Mouse (Mus musculus) liver, adult 2 months (tissue): ENCODE measurements around the gene Cpn2. TPM values are rescaled to one million over a fixed set of nuclear protein-coding genes. Genes with fewer than 3 reads are reported as not detected.

Experiments used
- DNase-seq: peaks from one replicate; pipeline ENCODE4 v3.0.0-alpha.2; 2011; ENCODE audit warnings: low read depth, low spot score; ENCODE audit errors: extremely low read depth
- H3K27ac ChIP-seq: fragments of 200-500 bp; replicated peaks from 2 replicates; pipeline ENCODE4 v1.5.1; 2012; ENCODE audit warnings: low read depth, mild to moderate bottlenecking, control low read depth, inconsistent platforms, low read length; ENCODE audit not compliant: insufficient read depth
- H3K27me3 ChIP-seq: fragments of 200-500 bp; 2 replicates; pipeline ENCODE4 v1.6.1; 2012; ENCODE audit warnings: mild to moderate bottlenecking, moderate library complexity, low read length, inconsistent platforms; ENCODE audit not compliant: control insufficient read depth, insufficient read depth
- H3K36me3 ChIP-seq: fragments of 200-500 bp; 2 replicates; pipeline ENCODE4 v1.6.1; 2012; ENCODE audit warnings: low read length, inconsistent platforms; ENCODE audit not compliant: control insufficient read depth, insufficient read depth
- H3K4me1 ChIP-seq: fragments of 200-500 bp; 2 replicates; pipeline ENCODE4 v1.6.1; 2011; ENCODE audit warnings: low read length; ENCODE audit not compliant: control insufficient read depth, insufficient read depth
- H3K4me3 ChIP-seq: fragments of 200-500 bp; 2 replicates; pipeline ENCODE4 v1.5.1; 2011; ENCODE audit warnings: low read depth, mild to moderate bottlenecking, control low read depth, low read length, moderate library complexity; ENCODE audit not compliant: insufficient read depth
- H3K79me2 ChIP-seq: fragments of 200-500 bp; 2 replicates; pipeline ENCODE4 v1.6.1; 2012; ENCODE audit warnings: inconsistent platforms, mild to moderate bottlenecking, low read length, moderate library complexity; ENCODE audit not compliant: control insufficient read depth, insufficient read depth
- H3K9ac ChIP-seq: fragments of 200-500 bp; 2 replicates; pipeline ENCODE4 v1.6.1; 2012; ENCODE audit warnings: low read depth, mild to moderate bottlenecking, control low read depth, inconsistent platforms, low read length
- CTCF ChIP-seq: fragments of 200-500 bp; IDR thresholded peaks from 2 replicates; pipeline ENCODE4 v1.5.1; 2011; ENCODE audit warnings: low read depth, low read length, control low read depth
- POLR2A ChIP-seq: fragments of 200-500 bp; IDR thresholded peaks from 2 replicates; pipeline ENCODE4 v1.6.1; 2011; ENCODE audit warnings: low read length, control low read depth; ENCODE audit not compliant: insufficient read depth; ENCODE audit errors: extremely low read depth
- WGBS: fragments of 180-500 bp; shearing (Covaris S2); methylation state at CpG from one replicate; pipeline ENCODE4 v1.1.7; 2018; 5-methylcytosine and 5-hydroxymethylcytosine counted together
- polyA plus RNA-seq: library from polyadenylated mRNA; depleted of rRNA; stranded (reverse); fragments of >200 nt; gene quantifications from 2 replicates; pipeline ENCODE4 v1.2.3, GENCODE M21; 2012
- total RNA-seq: library from RNA; depleted of rRNA; stranded (reverse); fragments of >200 nt; gene quantifications from 2 replicates; pipeline ENCODE4 v1.2.3, GENCODE M21; 2014

The Cpn2 gene
- total and polyA plus RNA-seq, 2 experiments: 137 to 263 TPM

- no peak for DNase-seq
- H3K36me3 ChIP-seq: no peaks in the 10 kb centered on the region
- no peak overlapping the region for H3K27ac ChIP-seq
- H3K4me1 ChIP-seq: peaks cover 7% of the 10 kb centered on the region
- H3K9ac ChIP-seq: no peak overlapping the region
- TF ChIP-seq POLR2A: no peak
- H3K79me2 ChIP-seq: no peaks in the 10 kb centered on the region
- no peak overlapping the region for H3K4me3 ChIP-seq
- H3K27me3 ChIP-seq: no peaks in the 10 kb centered on the region
- WGBS: 83% methylated on average over 12 of the region's 12 CpGs
Measured at GRCm38 (mm10) chr16:30234636-30235546, 32.4 kb downstream of the Cpn2 start.

- Histone ChIP-seq H3K27ac (no peak overlapping the region), H3K27me3 (no peaks in the 10 kb centered on the region), H3K36me3 (no peaks in the 10 kb centered on the region), H3K9ac (no peak overlapping the region), H3K4me3 (no peak overlapping the region), H3K4me1 (peaks cover 5% of the 10 kb centered on the region), H3K79me2 (no peaks in the 10 kb centered on the region)
- WGBS: 73% methylated on average over 8 of the region's 8 CpGs
- no peak for DNase-seq
- no peak for TF ChIP-seq POLR2A
- no peak for TF ChIP-seq CTCF
Measured at GRCm38 (mm10) chr16:30234077-30234476, 33.2 kb downstream of the Cpn2 start.

- H3K36me3 ChIP-seq: no peaks in the 10 kb centered on the region
- DNase-seq: no peak
- TF ChIP-seq POLR2A: no peak
- no peak for TF ChIP-seq CTCF
- H3K79me2 ChIP-seq: no peaks in the 10 kb centered on the region
- H3K27ac ChIP-seq: no peak overlapping the region
- 74% methylated on average over 13 of the region's 13 CpGs for WGBS
- H3K27me3 ChIP-seq: no peaks in the 10 kb centered on the region
- H3K4me1 ChIP-seq: peaks cover 4% of the 10 kb centered on the region
- H3K9ac ChIP-seq: no peak overlapping the region
- H3K4me3 ChIP-seq: no peak overlapping the region
Measured at GRCm38 (mm10) chr16:30231882-30232604, 35.3 kb downstream of the Cpn2 start.

GRCm38 (mm10) chr16:30227352-30227751 lies 39.9 kb downstream of the Cpn2 start:
- WGBS: 28% methylated on average over 7 of the region's 7 CpGs
- no peak overlapping the region for H3K27ac ChIP-seq
- no peaks in the 10 kb centered on the region for H3K79me2 ChIP-seq
- DNase-seq: no peak
- no peak overlapping the region for H3K4me3 ChIP-seq
- no peaks in the 10 kb centered on the region for H3K4me1 ChIP-seq
- H3K36me3 ChIP-seq: no peaks in the 10 kb centered on the region
- TF ChIP-seq CTCF: no peak
- no peak for TF ChIP-seq POLR2A
- H3K9ac ChIP-seq: no peak overlapping the region
- no peaks in the 10 kb centered on the region for H3K27me3 ChIP-seq

- Histone ChIP-seq H3K9ac (no peak overlapping the region), H3K4me1 (no peaks in the 10 kb centered on the region), H3K36me3 (no peaks in the 10 kb centered on the region), H3K27ac (no peak overlapping the region), H3K27me3 (no peaks in the 10 kb centered on the region), H3K4me3 (no peak overlapping the region), H3K79me2 (no peaks in the 10 kb centered on the region)
- 75% methylated on average over 13 of the region's 13 CpGs for WGBS
- no peak for TF ChIP-seq CTCF
- TF ChIP-seq POLR2A: no peak
- peak; percentile 42 for DNase-seq
Measured at GRCm38 (mm10) chr16:30221161-30221782, 46.0 kb downstream of the Cpn2 start.

- H3K27me3 ChIP-seq: no peaks in the 10 kb centered on the region
- TF ChIP-seq CTCF (no peak), POLR2A (no peak)
- no peak overlapping the region for H3K9ac ChIP-seq
- H3K4me1 ChIP-seq: no peaks in the 10 kb centered on the region
- no peak overlapping the region for H3K4me3 ChIP-seq
- 48% methylated on average over 2 of the region's 2 CpGs for WGBS
- no peaks in the 10 kb centered on the region for H3K36me3 ChIP-seq
- no peaks in the 10 kb centered on the region for H3K79me2 ChIP-seq
- H3K27ac ChIP-seq: no peak overlapping the region
- DNase-seq: no peak
Measured at GRCm38 (mm10) chr16:30215811-30216210, 51.5 kb downstream of the Cpn2 start.
